Mouse (Mus musculus) cerebellum, adult 11 months (tissue): ENCODE measurements around the gene Ndufa11.
A peak's percentile ranks its signal among the peaks of the same experiment; 100 is the strongest.

Experiments used
- DNase-seq: peaks from one replicate; pipeline ENCODE4 v3.0.0; 2022

Ndufa11 gene

DNA sequence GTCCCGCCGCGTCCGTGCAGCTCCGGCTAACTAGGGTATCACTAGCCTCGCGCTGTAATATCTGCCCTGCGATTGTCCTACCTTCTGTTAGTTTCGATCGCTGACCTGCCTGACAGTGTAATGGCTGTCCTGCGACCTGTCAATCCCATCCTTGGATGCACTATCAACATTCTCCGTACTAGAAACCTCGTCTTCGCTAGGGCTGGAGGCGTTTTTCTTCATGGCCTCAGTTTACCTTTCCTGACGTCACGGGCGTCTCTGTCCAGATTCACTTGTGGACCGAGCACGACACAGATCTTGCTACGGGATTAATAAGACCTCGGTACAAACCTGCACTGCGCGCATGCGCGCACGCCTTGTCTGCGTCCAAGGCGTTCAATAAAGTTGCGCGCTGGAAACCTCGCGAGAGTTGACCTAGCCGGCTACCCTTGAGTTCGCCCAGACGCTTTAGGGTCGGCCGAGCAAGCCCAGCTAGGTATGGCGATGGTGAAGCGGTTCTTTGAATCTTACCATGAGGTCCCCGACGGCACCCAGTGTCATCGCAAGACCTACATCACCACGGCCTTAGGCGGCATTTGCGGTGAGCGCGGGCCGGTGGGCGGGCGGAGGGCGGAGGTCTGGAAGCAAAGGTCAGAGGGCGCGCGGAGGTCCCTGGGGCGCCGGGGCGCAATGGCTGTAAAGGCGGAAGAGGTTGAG is at the start of gene Ndufa11, which contains the start of gene Vmac:
Gene Ndufa11, plus strand, starts transcription at position 405 of the 696 bp plus-strand sequence.
Gene Vmac, minus strand, starts transcription at position 660 of the 696 bp plus-strand sequence.
- peak; percentile 92 for DNase-seq

DNA sequence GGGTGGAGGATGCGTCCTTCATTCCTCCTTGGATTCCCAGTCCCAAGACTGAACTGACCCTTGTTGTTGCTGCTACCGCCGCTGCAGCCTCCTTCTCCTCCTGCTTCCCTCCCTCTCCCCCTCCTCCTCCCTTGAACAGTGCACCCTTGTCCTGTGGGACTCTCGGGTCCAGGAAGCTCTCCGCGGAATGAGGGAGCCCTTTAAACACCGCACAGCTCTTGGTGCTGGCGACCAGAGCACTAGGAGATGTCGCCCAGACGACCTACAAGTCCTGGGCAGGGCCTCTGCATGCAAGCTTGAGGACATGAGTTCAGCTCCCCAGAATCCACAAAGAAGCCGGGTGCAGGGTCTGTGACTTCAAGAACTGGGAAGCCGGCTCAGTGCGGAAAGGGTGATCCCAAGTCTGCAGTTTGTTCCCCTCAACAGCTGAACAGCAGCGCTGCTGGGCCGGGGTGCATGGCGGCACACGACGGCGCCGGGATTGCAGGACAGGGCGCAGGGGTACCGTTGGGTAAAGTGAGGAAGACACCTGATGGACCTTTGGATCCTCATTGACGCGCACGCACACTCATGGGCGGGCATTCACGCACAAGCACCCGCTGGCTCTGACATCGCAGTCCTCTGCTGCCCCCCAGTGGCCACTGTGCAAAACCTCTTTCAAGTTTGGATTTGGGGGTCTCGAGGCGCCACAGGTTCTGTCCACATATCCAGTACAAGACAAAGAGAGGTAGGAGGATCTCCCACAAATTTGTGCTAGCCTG is 49.0 kb upstream of the Ndufa11 start:
- peak; percentile 82 for DNase-seq

DNA sequence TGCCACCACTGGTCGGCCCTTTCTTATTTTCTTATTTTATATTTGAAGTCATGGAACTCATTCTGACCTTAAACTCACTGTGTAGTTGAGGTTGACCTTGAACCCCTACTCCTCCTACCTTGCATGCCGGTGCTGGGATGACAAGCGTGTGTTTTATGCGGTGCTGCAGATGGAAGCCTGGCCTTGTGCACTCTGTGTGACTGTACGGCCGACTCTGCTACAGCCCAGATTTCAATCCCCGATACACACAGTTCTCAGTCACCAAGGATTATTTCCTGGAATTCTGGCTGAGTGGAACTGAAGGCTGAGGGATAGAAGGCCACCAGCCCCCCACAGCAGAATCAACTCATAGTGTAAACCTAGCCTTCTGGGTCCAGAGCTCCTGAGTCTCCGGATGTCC is 47.8 kb upstream of the Ndufa11 start:
- DNase-seq: no peak

DNA sequence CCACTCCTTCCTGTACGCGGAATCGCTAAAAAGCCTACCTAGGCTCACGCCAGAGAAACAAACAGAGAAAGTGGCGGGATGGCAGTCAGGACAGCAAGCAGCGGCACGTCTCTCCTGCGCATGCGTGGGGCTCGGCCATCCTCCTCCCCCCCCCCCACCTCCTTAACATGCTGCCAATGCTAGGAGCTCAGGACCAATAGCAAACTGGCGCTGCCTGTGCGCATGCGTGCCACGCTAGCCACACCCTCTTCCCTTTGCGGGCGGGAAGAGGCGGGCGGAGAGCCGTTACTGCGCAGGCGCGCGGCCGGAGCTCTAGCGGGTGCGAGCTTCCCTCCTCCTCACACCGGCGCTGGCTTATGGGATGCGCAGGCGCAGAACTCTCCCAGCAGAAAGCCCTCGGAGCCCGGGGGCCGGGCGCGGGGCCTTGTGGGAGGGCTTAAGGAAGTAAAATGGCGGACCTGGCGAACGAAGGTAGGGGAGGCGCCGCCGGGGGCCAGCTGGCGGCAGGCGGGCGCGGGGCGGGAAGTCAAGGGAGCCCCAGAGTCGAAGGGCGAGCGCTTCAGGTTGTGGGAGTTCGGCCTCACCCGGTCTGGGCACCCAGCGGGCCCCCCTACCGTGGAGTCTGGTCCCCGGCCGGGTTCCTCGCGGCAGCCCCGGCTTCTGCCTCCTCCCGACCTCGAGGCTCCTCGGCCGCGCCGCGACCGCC is 44.5 kb upstream of the Ndufa11 start, which contains the start of gene Ranbp3:
Gene Ranbp3, plus strand, starts transcription at position 354 of the 706 bp plus-strand sequence.
- peak; percentile 100 for DNase-seq

DNA sequence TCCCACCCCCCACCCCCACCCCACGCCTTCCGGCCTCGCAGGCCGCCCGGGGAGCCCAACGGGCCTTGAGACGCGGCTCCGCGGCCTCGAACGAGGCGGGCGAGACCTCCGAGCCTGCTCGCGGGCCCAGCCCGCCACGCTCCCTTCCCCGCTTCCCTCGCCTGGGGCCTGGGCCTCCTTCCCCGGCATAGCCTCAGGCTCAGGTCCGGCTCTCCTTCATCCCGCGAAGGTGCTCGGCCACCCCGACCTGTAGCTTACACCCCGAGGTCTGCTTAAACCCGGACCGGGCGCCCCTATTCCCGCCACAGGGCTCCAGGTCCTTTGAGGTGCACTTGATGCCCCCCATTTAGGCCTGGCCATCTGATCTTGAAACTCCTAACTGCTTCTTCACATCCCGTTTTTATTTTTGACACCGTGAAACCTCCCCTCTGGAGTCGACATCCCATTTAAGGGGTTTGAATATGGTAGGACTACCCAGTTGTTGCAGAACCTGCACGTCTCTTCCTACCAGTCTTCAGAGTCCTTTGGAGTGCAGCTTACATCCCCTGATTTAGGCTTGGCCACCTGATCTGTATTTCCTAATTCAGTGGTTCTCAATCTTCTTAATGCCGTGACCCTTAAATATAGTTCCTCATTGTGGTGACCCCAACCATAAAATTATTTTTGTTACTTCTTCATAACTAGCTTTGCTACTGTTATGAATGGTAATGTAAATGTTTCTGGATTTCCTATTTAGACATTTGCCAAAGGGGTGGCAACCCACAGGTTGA is 43.7 kb upstream of the Ndufa11 start:
- DNase-seq: peak; percentile 49

DNA sequence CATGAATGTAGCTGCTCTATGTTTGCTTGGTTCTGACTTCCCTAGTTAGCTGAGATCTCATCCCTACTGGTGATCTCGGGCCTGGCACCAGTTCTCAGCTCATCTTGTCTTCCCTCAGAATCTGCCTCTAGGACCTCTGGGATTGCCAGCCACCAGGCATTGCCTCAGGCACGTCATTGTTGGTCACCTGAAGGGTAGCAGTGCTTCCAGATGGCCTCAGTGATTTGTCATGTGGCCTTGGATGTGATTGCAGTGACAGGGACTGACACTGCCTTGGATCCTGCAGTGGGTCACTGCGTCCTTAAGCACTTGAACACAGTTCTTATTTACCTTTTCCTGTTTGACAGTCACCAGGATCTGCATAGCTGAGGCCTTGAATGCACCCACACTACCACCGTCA is 35.8 kb upstream of the Ndufa11 start:
- DNase-seq: no peak

DNA sequence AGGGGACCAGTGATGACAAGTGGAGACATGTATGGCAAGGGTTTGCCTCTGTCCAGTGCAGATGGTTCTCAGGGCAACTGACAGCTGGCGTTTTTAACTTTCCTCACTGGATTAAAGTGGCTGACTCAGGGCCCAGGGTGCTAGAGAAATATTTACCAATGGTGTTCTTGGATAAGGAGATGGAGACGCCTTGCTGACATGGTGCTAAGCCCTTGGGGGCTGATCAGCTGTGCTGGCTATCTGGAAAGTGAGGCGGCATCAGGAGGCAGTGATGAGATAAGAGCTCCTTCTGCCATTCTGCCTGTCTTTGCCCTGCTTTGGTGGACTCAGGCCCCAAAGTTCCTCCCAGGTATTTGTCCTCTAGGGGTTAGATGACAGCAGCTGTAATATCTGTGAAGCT is 34.7 kb upstream of the Ndufa11 start:
- no peak for DNase-seq

DNA sequence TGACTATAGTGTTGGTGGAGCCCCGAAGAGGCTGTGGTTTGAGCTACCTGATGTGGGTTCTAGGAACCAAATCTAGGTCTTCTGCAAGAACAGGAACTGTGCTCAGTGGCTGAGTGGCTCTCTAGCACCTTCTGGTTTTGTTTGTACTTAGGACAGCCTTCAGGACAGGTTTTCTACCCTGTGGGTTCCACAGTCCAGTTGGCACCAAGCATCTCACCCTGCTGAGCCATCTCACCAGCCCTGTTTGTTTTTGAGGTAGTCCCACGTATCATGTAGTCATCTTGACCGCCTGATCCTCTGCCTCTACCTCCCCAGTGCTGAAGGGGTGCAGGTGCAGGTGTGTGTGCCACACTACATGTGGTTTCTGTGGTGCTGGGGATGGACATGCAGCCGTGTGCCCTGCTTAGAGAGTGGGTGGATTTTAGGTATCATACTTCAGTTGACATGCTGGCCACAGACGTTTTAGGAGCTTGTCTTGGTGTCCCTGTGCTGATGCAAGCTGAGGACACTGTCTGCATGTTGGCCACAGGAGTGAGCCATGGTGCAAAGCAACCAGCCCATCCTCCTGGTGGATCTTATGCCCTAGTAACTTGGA is 33.9 kb upstream of the Ndufa11 start:
- no peak for DNase-seq

DNA sequence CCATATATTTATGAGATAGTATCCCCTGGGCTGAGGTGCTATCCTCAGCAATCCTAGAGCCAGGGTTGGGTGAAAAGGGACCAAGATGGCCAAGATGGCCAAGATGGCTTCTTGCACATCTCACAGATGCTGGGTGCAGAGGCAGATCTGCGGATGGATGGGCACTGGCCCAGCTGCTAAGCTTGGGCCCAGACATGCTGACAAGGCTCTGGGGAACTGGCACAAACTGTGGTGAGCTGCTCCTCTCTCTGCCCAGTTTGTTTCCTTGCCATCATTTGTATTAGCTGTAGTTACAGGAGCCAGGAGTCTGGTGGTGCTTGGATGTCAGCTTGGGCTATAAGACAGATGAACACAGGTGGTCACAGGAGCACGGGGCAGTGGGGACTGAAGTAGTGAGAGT is 32.9 kb upstream of the Ndufa11 start:
- no peak for DNase-seq

DNA sequence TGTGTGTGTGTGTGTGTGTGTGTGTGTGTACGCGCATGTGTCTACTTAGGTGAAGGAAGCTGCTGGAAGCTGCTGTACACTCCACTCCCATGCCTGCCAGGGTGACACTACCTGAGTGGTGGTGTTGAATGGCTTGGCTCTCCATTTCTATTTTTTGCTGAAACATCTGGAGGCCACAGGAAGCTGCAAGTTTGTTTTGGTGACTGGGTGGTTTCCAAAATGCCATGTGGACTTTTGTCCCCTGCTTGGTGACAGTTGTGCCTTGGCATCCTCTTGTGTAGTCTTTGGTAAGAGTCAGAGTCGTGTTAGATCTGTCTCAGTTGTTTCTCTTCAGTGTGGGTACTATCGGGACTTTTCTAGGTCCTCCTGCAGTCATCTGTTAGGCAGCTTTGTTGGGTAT is 30.8 kb upstream of the Ndufa11 start:
- no peak for DNase-seq

DNA sequence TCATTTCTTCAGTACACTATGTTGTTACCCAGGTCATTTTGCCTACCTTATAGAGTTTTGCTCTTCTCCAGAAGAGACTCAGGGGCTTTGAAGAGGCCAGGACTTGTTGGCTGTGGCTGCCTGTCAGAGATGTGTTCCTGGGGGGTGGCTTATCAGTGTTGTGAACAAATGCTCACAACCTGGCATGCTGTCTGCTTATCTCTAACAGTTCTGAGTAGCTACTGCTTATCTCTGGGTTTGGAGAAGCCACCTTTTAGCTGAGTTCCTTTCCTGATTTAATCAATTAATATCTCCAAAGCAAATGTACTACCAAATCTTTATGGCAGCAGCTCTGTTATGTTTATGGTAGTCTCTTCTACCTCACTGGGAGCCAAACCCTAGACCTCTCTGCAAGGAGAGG is 29.5 kb upstream of the Ndufa11 start:
- no peak for DNase-seq

DNA sequence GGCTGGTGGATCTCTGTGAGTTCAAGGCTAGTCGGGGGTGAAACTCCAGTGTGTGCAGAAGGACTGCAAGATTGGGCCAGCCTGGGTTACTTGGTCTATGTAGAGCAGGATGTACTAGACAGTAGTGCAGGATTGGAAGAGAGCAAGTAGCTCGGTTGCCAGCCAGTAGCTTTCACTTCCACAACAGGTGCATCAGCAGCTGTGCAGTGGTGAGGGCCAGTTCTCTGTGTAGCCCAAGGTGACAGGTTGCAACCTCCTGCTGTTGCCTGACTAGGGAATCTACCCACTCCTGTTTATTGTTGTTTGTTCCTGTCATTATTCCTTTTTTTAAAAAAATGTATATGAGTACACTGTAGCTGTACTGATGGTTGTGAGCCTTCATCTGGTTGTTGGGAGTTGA is 28.9 kb upstream of the Ndufa11 start:
- no peak for DNase-seq

DNA sequence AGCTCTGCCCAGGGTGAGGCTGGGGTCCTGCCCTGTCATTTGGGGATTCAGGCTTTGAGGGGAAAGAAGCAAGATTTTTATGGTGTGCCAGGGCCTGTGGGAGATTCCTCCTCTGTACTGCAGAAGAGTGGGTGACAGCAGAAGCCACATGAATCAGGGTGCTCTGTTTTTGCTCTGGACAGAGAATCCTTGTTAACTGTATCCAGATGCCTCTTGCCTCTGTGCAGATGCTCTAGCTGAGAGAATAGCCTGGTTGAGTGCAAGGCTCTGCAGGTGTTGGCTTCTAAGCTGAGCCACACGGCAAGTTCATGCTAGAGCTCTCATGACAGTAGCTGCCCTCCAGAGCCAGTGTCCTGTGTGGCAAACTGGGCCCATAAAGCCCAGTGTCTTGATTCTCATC is 24.2 kb upstream of the Ndufa11 start:
- no peak for DNase-seq

DNA sequence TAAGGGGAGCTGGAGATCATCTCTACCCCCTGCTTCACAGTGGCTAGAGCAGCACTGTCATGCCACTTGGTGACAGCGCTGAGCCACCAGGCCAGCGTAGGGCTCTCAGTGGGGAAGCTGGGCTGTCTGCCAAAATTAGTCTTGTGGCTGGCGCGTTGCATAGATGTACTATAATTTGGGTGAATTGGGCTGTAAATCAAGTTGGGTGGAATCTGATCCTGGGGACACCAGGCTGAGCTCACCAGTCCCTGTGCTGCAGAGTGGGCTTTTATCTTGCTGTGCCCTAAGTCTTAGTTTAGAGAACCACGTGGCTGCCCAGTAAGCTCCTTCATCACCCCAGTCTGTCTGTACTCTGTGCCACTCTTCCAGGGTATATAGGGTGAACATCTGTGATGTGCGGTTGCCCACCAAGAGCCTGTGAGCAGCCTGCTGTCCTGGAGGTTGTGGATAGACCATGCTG is 23.7 kb upstream of the Ndufa11 start:
- peak; percentile 83 for DNase-seq

DNA sequence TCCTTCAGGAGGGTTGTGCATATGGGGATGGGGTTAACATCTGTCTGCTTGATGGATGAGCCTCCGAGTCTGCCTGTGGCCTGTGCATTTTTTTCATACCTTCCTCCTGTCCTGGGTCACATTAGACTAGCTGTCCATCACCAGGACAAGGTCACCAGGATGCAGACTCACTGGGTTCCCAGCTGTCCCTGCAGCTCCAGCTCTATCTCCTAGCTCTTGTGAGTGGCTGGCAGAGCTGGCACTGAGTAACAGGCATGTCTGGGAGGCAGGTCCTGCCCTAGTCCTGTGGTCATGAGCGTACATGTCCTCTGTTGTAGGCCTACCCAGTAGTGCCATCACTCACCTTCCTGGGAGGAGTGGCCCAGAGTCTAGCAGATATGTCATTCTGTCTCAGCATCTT is 17.1 kb upstream of the Ndufa11 start:
- no peak for DNase-seq

DNA sequence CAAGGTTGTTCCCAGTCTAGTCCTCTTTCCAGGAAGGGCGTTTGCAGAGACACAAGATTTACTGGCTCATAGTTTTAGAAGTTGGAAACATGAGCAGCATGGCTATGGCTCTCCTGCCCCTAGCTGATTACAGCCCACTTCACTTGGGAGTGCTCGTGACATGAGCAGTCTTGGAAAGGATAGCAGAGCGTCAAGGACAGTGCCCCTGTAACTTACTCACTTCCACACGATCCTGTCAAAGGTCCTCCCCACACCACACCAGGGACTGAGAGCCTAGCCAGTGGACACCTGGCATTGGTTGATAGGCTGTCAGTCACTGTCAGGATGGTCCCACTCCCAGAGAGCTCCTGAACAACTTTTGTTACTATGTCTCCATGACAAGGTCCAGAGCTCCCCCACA is 14.5 kb upstream of the Ndufa11 start:
- DNase-seq: no peak

DNA sequence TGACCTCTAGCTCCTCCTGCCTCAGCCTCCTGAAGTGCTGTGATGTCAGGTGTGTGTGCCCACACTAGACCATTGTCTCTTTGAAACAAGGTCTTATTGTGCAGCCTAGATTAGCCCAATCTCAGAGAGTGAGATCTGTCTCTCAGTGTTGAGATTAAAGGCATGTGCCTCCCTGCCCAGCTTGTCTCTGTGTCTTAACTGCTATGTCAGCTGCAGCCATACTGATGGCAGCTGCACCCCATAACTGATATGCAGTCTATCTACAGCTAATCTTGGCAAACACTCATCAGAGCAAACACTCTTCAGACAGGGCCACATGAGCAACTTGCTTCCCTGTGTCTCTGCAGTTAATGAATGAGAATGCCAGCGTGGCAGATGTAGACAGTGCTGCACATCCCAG is 11.1 kb upstream of the Ndufa11 start:
- no peak for DNase-seq

DNA sequence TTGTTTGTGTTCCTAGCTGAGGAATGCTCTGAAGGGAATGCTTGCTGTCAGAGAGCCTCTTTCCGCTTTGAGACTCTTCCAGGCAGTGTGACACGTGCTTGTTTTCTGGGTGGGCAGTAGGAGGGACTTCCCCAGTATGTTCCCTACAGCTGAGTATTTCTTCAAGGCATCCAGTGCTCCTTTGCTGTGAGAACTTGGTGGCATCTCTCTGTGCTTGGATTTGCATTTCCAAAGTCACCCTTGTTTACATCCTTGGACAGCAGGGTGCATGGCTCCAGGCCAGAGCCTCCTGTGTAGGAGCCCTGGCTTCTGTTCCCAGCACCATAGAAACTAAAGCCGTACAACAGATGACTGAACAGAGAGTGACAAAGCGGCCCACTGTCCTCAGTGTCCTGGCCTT is 8.9 kb upstream of the Ndufa11 start:
- DNase-seq: no peak

DNA sequence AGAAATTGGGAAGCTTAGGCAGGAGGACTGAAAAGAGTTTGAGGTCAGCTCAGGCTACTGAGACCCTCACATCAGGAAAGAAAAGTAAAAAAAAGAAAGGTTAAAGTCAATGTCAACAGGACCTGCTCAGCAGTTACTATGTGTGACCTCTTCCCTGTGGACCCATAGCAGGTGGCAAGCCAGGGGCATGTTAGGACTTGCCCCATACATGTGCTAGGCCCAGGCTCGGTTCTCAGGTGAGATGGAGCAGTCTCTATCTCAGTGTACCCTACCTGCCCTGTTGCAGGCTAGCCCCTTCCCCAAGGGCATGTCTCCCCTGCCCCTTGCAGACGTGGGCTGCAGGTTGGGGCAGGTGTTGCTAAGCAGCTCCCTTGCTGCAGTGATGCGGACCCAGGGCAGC is 7.9 kb upstream of the Ndufa11 start:
- DNase-seq: no peak

DNA sequence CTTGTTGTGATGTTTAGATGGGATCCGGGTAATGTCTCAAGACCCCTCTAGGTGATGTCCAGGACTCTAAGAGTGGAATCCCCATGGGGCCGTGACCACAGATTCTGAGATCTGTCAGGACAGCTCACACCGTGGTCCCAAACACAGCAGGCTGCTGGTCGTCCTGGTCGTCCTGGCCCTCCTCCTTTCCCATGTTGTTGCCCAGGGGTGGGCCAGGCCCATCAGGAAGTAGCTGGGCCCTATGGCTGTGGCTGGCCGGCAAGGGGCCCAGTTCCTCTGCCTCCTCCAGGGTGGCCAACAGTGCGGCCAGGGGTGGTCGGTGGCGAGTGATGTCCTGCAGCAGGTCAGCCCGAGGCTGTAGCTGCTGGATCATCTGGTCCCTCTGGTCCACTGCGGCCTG is 2.2 kb upstream of the Ndufa11 start:
- peak; percentile 38 for DNase-seq

DNA sequence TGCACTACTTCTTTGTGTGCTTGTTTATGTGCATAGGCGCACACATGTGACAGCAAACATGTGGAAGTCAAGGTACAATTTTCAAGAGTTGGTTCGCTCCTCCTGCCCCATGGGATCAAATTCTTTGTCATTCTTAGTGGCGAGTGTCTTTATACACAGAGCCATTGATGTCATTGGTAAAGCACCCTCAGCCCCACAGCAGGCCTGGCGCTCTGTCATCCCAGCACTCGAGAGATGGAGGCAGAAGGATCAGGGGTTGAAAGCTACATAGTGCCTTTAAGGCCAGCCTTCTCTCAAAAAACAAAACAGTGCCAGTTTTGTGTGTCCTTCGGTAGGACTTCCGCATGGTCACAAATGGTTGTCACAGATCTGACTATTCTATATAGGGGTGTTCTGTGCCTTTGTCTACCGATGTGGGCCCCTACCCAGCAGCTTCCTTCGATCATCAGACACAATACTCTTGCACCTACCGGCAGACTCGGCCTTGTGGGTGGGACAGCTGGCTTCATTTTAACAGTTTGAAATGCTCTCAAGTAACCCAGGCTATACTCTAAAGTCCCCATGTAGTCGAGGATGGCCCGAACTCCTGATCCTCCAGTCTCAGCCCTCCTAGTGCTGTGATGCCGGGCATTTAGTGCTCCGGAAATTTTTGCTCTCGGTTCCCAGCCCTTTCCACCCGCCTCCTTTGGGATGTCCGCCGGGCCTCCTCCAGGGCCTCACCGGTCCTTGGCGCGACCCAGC is 1.5 kb upstream of the Ndufa11 start:
- DNase-seq: no peak
